Mouse (Mus musculus) embryo, embryonic 11.5 days (tissue): Measurements from ENCODE around the gene Sez6l.

Source experiments
- DNase-seq: peaks from one replicate; pipeline ENCODE4 v3.0.0-alpha.2; 2012; ENCODE audit warnings: low read depth, low spot score

Gene Sez6l

GRCm38 (mm10) chr5:112389352-112389751, 187.6 kb downstream of the Sez6l start:
- DNase-seq: no peak

GRCm38 (mm10) chr5:112385973-112386372, 191.0 kb downstream of the Sez6l start:
- no peak for DNase-seq

GRCm38 (mm10) chr5:112384805-112385472, 192.0 kb downstream of the Sez6l start:
- no peak for DNase-seq

- no peak for DNase-seq
These were observed 194.2 kb downstream of the Sez6l start for GRCm38 (mm10) chr5:112382641-112383330.

- no peak for DNase-seq
These were observed 194.9 kb downstream of the Sez6l start for GRCm38 (mm10) chr5:112382042-112382441.

GRCm38 (mm10) chr5:112381154-112381553, 195.8 kb downstream of the Sez6l start:
- no peak for DNase-seq

- DNase-seq: no peak
These were observed 198.3 kb downstream of the Sez6l start for GRCm38 (mm10) chr5:112378716-112379115.

GRCm38 (mm10) chr5:112377380-112377779, 199.6 kb downstream of the Sez6l start:
- no peak for DNase-seq

- no peak for DNase-seq
These were observed 200.9 kb downstream of the Sez6l start for GRCm38 (mm10) chr5:112376111-112376510.

GRCm38 (mm10) chr5:112371933-112372332, 205.1 kb downstream of the Sez6l start:
- no peak for DNase-seq

- DNase-seq: no peak
These were observed 206.7 kb downstream of the Sez6l start for GRCm38 (mm10) chr5:112370236-112370813.

GRCm38 (mm10) chr5:112369326-112369725, 207.7 kb downstream of the Sez6l start:
- no peak for DNase-seq
